Mouse (Mus musculus) ZHBTc4 (cell line): ENCODE measurements at regions not wholly inside any gene's neighbourhood (a gene's known extent, or its start where the extent isn't known, plus 50 kb on each side); places are given as distances from the start of the nearest gene placed in this dataset.

Source experiments
- DNase-seq: peaks from one replicate; pipeline ENCODE4 v3.0.0-alpha.2; 2011; ENCODE audit warnings: low read depth, low spot score

GRCm38 (mm10) chr4:18525807-18526206 lies 1079.4 kb upstream of the Gm12353 start:
- DNase-seq: no peak

GRCm38 (mm10) chr4:18527111-18527510 lies 1078.1 kb upstream of the Gm12353 start:
- peak; percentile 66 for DNase-seq

GRCm38 (mm10) chr4:18566892-18567291 lies 1038.4 kb upstream of the Gm12353 start:
- no peak for DNase-seq
